Mouse (Mus musculus): ENCODE measurements around the gene Doxl2.

- no peak for TF ChIP-seq POLR2A (IDR thresholded peaks at IDR 0.05; ENCODE audit: borderline replicate concordance, low read depth, low read length)
- TF ChIP-seq CTCF (IDR thresholded peaks at IDR 0.05; ENCODE audit: low read depth, low read length): no peak
These were observed 44.6 kb downstream of the Doxl2 start for GRCm38 (mm10) chr6:49019341-49019740.

Measured in bone marrow macrophage, adult 2 months (primary cell).